Mouse (Mus musculus) retina, postnatal 7 days (tissue): ENCODE results near the gene Gm1527.
"Not testable (repeated sequence)": the region's sequence is repeated elsewhere in the genome, so short reads cannot be mapped to it uniquely, and the experiment has no call there.

Experiments
- DNase-seq: peaks from one replicate; pipeline ENCODE4 v3.0.0-alpha.2; 2012; ENCODE audit warnings: low read depth, low spot score

The Gm1527 gene

GRCm38 (mm10) chr3:28892317-28892716 lies at the start of gene Gm1527:
Gm1527 (plus strand) TSS chr3:28892617.
- DNase-seq, result no peak

- no peak for DNase-seq
Measured at GRCm38 (mm10) chr3:28843231-28843630, 49.2 kb upstream of the Gm1527 start.

GRCm38 (mm10) chr3:28847115-28847514 lies 45.3 kb upstream of the Gm1527 start:
- DNase-seq, result no peak

GRCm38 (mm10) chr3:28852174-28852573 lies 40.2 kb upstream of the Gm1527 start:
- not testable (repeated sequence) for DNase-seq

GRCm38 (mm10) chr3:28859630-28860392 lies 32.6 kb upstream of the Gm1527 start:
- not testable (repeated sequence) for DNase-seq

GRCm38 (mm10) chr3:28896966-28897365 lies 4.5 kb downstream of the Gm1527 start:
- DNase-seq, result not testable (repeated sequence)

GRCm38 (mm10) chr3:28965931-28966330 lies 73.5 kb downstream of the Gm1527 start:
- no peak for DNase-seq

- peak; percentile 44 for DNase-seq
Measured at GRCm38 (mm10) chr3:28968851-28969250, 76.4 kb downstream of the Gm1527 start.
